Mouse (Mus musculus) thymus, adult 2 months (tissue): ENCODE results near the gene Arhgap22. TPM values are rescaled to one million over a fixed set of nuclear protein-coding genes. Genes with fewer than 3 reads are reported as not detected.

Experiments used
- DNase-seq: peaks from one replicate; pipeline ENCODE4 v3.0.0; 2021
- H3K27ac ChIP-seq: fragments of 200-500 bp; 2 replicates; pipeline ENCODE4 v1.5.1; 2012; ENCODE audit warnings: low read length, control low read depth; ENCODE audit not compliant: control insufficient read depth, insufficient read depth
- H3K27me3 ChIP-seq: fragments of 200-500 bp; 2 replicates; pipeline ENCODE4 v1.6.1; 2012; ENCODE audit warnings: mild to moderate bottlenecking, low read length, moderate library complexity, mixed read lengths; ENCODE audit not compliant: control insufficient read depth, insufficient read depth
- H3K36me3 ChIP-seq: fragments of 200-500 bp; 2 replicates; pipeline ENCODE4 v1.6.1; 2012; ENCODE audit warnings: mild to moderate bottlenecking, low read length, moderate library complexity; ENCODE audit not compliant: control insufficient read depth, insufficient read depth
- H3K4me1 ChIP-seq: fragments of 200-500 bp; replicated peaks from 2 replicates; pipeline ENCODE4 v1.6.1; 2012; ENCODE audit warnings: low read length; ENCODE audit not compliant: control insufficient read depth, insufficient read depth
- H3K4me3 ChIP-seq: fragments of 200-500 bp; 2 replicates; pipeline ENCODE4 v1.5.1; 2012; ENCODE audit warnings: mild to moderate bottlenecking, low read length, control low read depth, moderate library complexity; ENCODE audit not compliant: control insufficient read depth, insufficient read depth
- CTCF ChIP-seq: fragments of 200-500 bp; IDR thresholded peaks from 2 replicates; pipeline ENCODE4 v1.5.1; 2012; ENCODE audit warnings: mild to moderate bottlenecking, control low read depth, low read length, moderate library complexity, borderline replicate concordance; ENCODE audit not compliant: control insufficient read depth, poor library complexity, insufficient read depth; ENCODE audit errors: extremely low read depth
- POLR2A ChIP-seq: fragments of 200-500 bp; IDR thresholded peaks from 2 replicates; pipeline ENCODE4 v1.6.1; 2012; ENCODE audit warnings: mild to moderate bottlenecking, low read length, control low read depth, moderate library complexity; ENCODE audit not compliant: control insufficient read depth, poor library complexity, insufficient read depth; ENCODE audit errors: extremely low read depth
- WGBS: fragments of 180-500 bp; shearing (Covaris S2); methylation state at CpG from one replicate; pipeline ENCODE4 v1.1.7; 2018; 5-methylcytosine and 5-hydroxymethylcytosine counted together
- polyA plus RNA-seq: library from polyadenylated mRNA; depleted of rRNA; stranded (reverse); fragments of >200 nt; gene quantifications from 2 replicates; pipeline ENCODE4 v1.2.3, GENCODE M21; 2012

Arhgap22 gene
- polyA plus RNA-seq, 1 experiment = 16.2 TPM

DNA sequence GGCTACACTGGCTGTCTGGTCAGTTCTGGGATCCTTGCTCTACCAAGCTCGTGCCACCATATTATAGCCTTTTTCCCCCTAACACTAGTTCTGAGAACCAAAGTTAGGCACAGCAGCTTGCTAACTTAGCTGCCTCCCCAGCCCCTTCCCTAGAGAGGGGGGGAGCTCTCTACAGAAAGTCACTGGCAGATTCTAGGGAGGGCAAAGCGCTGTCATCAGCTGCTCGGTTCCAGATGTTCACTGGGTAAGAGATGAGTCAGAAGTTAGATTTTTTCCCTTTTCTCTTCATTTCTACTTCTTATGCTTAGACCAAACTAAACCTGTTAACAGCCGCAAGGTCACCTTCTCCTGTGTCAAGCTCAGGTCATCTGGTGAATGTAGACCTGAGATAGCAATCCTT, 16.8 kb downstream of the Arhgap22 start:
- Histone ChIP-seq H3K4me1 (no peaks in the 10 kb centered on the region), H3K36me3 (no peaks in the 10 kb centered on the region), H3K4me3 (no peak overlapping the region), H3K27ac (no peak overlapping the region), H3K27me3 (no peaks in the 10 kb centered on the region)
- TF ChIP-seq CTCF (no peak), POLR2A (no peak)
- DNase-seq = no peak
- 76% methylated on average over 4 of the region's 4 CpGs for WGBS

DNA sequence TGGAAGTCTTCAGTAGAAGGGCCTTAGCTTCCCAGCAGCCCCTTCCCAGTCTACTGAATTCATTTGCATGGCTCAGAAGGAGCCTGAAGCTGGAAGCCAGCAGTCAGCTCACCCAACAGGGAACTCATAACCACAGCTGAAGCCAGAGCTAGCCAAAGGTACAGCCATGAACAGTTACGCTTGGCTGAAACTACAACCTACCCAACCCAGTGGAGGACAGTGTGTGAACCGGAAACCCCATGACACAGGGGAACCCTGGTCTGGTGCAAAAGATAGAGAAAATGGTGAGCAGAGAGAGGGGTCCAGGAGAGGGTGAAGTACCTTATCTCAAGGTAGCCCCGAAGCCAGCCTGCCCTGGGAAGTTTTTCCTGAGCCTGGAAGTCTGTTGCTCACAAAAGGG, 17.5 kb downstream of the Arhgap22 start:
- Histone ChIP-seq H3K4me1 (no peaks in the 10 kb centered on the region), H3K27me3 (no peaks in the 10 kb centered on the region), H3K27ac (no peak overlapping the region), H3K36me3 (no peaks in the 10 kb centered on the region), H3K4me3 (no peak overlapping the region)
- TF ChIP-seq POLR2A = no peak
- no peak for TF ChIP-seq CTCF
- 55% methylated on average over 3 of the region's 3 CpGs for WGBS
- DNase-seq = no peak

DNA sequence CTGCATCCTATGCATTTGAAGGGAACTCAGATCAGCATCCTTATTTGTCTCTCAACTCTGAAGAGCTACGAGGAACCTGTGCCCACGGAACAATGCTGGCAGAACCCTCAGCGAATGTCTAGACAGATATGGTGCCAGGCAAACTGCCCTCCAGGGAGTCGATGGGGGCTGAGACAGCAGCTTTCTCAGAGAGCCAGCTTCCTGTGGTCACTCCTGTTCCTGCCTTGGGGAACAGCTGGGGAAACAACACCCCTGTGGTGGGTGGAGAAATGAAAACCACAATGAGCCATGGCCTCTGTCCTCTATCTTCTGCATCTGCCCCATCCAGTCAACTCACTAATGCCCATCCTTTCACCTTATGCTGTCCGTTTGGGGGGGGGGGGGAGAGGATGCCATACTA, 18.2 kb downstream of the Arhgap22 start:
- 7% methylated on average over 5 of the region's 5 CpGs for WGBS
- TF ChIP-seq POLR2A (no peak), CTCF (no peak)
- no peak overlapping the region for H3K27ac ChIP-seq

DNA sequence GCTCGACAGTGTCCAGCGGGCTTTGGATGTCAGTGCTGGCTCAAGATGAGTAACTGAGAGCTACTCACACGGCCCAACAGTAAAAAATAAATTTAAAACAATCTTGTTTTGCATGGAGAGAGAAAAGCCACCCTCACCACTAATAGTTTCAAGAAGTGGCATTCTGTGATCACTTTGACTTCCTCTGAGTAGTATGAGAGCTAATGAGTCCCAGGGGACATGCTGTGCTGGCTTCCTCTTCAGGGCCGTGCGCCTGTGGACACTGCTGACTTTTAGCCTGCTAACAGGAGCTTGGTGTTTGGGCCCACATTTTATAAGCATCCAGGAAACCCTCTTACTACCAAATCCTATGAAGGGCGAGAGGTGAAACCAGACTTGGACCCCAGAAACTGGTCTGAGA, 21.8 kb downstream of the Arhgap22 start:
- Histone ChIP-seq H3K27me3 (no peaks in the 10 kb centered on the region), H3K4me1 (no peaks in the 10 kb centered on the region), H3K36me3 (no peaks in the 10 kb centered on the region), H3K4me3 (no peak overlapping the region), H3K27ac (no peak overlapping the region)
- WGBS = 82% methylated on average over 6 of the region's 6 CpGs
- DNase-seq = no peak
- TF ChIP-seq POLR2A = no peak
- no peak for TF ChIP-seq CTCF

More for the DNA sequence above, 18.2 kb downstream of the Arhgap22 start:
- DNase-seq = no peak
- Histone ChIP-seq H3K4me1 (no peaks in the 10 kb centered on the region), H3K36me3 (no peaks in the 10 kb centered on the region), H3K4me3 (no peak overlapping the region), H3K27me3 (no peaks in the 10 kb centered on the region)

- Histone ChIP-seq H3K36me3 (no peaks in the 10 kb centered on the region), H3K27me3 (no peaks in the 10 kb centered on the region), H3K4me1 (no peaks in the 10 kb centered on the region), H3K4me3 (no peak overlapping the region), H3K27ac (no peak overlapping the region)
- DNase-seq = no peak
- TF ChIP-seq CTCF (no peak), POLR2A (no peak)
- WGBS = 13% methylated on average over 2 of the region's 2 CpGs
Measured at GRCm38 (mm10) chr14:33240400-33240799, 26.6 kb downstream of the Arhgap22 start.

DNA sequence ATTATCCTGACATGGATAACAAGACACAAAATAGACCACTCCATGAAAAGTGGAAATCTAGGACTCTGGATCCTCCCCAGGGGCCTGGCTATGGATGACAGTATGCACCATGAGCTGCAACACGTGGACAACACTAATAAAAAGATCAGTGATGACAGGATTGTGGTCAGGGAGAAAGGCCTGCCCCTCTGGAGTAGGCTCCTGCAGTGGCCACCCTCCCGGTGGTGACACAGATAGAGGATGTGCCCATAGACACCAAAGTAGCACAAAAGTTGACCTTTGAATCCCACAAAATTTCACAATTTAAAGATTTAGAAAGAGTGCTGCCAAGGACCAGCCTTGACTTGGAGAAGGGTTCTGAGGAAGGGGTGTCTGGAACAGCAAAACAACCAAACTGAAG, 29.4 kb downstream of the Arhgap22 start:
- TF ChIP-seq CTCF (no peak), POLR2A (no peak)
- WGBS = 68% methylated on average over 2 of the region's 2 CpGs
- DNase-seq = no peak
- Histone ChIP-seq H3K4me1 (no peaks in the 10 kb centered on the region), H3K36me3 (no peaks in the 10 kb centered on the region), H3K4me3 (no peak overlapping the region), H3K27ac (no peak overlapping the region), H3K27me3 (no peaks in the 10 kb centered on the region)

GRCm38 (mm10) chr14:33244519-33244918, 30.7 kb downstream of the Arhgap22 start:
- Histone ChIP-seq H3K27me3 (no peaks in the 10 kb centered on the region), H3K4me1 (no peaks in the 10 kb centered on the region), H3K36me3 (no peaks in the 10 kb centered on the region), H3K27ac (no peak overlapping the region), H3K4me3 (no peak overlapping the region)
- no peak for DNase-seq
- TF ChIP-seq POLR2A (no peak), CTCF (no peak)
- 83% methylated on average over 3 of the region's 3 CpGs for WGBS
